8 mouse cellular contexts compared by ENCODE assay signal in the genomic region with DNA sequence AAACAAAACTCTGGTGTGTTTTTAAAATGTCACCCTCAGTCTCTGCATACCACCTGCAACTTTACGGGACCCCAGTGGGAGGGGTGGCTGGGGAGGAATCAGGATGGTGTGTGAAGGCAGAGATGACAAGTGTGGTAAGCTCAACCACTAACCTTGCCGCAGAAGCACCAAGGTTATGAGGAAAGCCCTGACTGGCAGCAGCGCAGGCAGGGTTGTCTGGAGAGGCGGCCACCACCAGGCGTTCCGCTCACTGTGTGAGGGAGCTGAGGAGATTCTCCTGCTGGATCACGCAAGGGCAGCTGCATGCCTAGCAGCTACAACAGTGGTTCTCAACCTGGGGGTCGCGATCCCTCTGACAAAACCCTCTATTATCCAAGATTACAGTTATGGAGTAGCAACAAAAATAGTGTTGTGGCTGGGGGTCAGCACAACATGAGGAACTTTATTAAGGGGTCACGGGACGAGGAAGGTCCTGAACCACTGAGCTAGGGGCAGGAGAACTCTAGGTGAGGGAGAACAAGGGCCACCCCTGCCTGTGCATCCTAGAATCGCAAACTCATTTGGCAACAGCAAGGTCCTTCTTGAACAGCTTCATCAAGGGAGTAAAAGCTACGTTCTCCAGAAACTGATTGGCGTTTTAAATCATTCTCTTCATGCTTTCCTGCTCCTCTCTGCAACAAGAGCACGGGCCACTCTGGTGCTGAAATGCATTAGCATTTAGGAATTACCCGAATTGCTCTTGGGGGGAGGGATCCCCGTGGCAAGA.
A peak's percentile ranks its signal among the peaks of the same experiment; 100 is the strongest.
DNase-seq lines count a peak whose midpoint lies in the region; ATAC-seq and TF ChIP-seq lines count a peak whose summit lies in the region.

No protein-coding gene starts in this region.

- peaks cover 3% of the 10 kb centered on the region; the same call in 1 of the 2 replicates for H3K9me3 ChIP-seq in heart, embryonic 12.5 days (replicated peaks)
- H3K9me3 ChIP-seq in forebrain, embryonic 16.5 days (ENCODE audit: control insufficient read depth, low read length) = no peaks in the 10 kb centered on the region
- H3K9me3 ChIP-seq in liver, embryonic 14.5 days (ENCODE audit: control insufficient read depth, low read length) = no peaks in the 10 kb centered on the region

- ATAC-seq in heart, embryonic 12.5 days (ENCODE audit: insufficient number of reproducible peaks, low FRiP score) = peak; percentile 74
- peak; percentile 43 for ATAC-seq in forebrain, embryonic 16.5 days
- ATAC-seq in liver, embryonic 14.5 days (ENCODE audit: insufficient read depth) = no peak

- 0 out of 2 replicates have a peak, but pooled peaks cover 4% of the 10 kb centered on the region for H3K36me3 ChIP-seq in heart, embryonic 12.5 days
- no peaks in the 10 kb centered on the region for H3K36me3 ChIP-seq in forebrain, embryonic 16.5 days (ENCODE audit: control insufficient read depth, insufficient read depth)
- H3K36me3 ChIP-seq in liver, embryonic 14.5 days (replicated peaks; ENCODE audit: control insufficient read depth, insufficient read depth, low read depth) = no peaks in the 10 kb centered on the region

- peak overlapping the region; percentile 75 for H3K27ac ChIP-seq in heart, embryonic 12.5 days (ENCODE audit: poor library complexity, severe bottlenecking)
- H3K27ac ChIP-seq in forebrain, embryonic 16.5 days (ENCODE audit: low read length) = no peak overlapping the region
- H3K27ac ChIP-seq in liver, embryonic 14.5 days = no peak overlapping the region

- H3K4me3 ChIP-seq in heart, embryonic 12.5 days = peak overlapping the region; percentile 50
- peak overlapping the region; percentile 33 for H3K4me3 ChIP-seq in forebrain, embryonic 16.5 days (replicated peaks; ENCODE audit: low read length)
- H3K4me3 ChIP-seq in liver, embryonic 14.5 days (ENCODE audit: insufficient read depth in 1 of 2, low read depth in 2 of 2, low read length in 2 of 2) = peak overlapping the region; percentile 18 to 28; a peak in 2 of 4 replicates

- peak overlapping the region; percentile 83 for H3K4me2 ChIP-seq in heart, embryonic 12.5 days
- H3K4me2 ChIP-seq in forebrain, embryonic 16.5 days (ENCODE audit: low read length) = peak overlapping the region; percentile 60
- peak overlapping the region; percentile 34 for H3K4me2 ChIP-seq in liver, embryonic 14.5 days (ENCODE audit: low read depth)

- no peak for TF ChIP-seq EP300 in liver, embryonic 14.5 days (IDR thresholded peaks at IDR 0.05; ENCODE audit: low read depth)

- TF ChIP-seq CTCF in liver, embryonic 14.5 days (IDR thresholded peaks at IDR 0.05; ENCODE audit: low read depth) = no peak

- DNase-seq in heart, adult 11 months = no peak
- DNase-seq in adrenal gland, adult 2 months = peak; percentile 83
- no peak for DNase-seq in liver, embryonic 14.5 days (ENCODE audit: low read depth in 3 of 3, low spot score in 3 of 3)
- DNase-seq in thymus, adult 18-20 months = peak; percentile 22 to 31
- no peak for DNase-seq in lung, postnatal 10 days
- DNase-seq in frontal cortex, postnatal 10 days (ENCODE audit: low spot score in 2 of 2) = no peak

- 25% methylated on average over 17 of the region's 17 CpGs for WGBS in heart, embryonic 12.5 days
- WGBS in forebrain, embryonic 16.5 days = 18% methylated on average over 17 of the region's 17 CpGs
- 29% methylated on average over 17 of the region's 17 CpGs for WGBS in liver, embryonic 14.5 days (ENCODE audit: insufficient replicate concordance)

- peak overlapping the region; percentile 69 for H3K9ac ChIP-seq in heart, embryonic 12.5 days
- H3K9ac ChIP-seq in forebrain, embryonic 16.5 days (replicated peaks; ENCODE audit: low read depth, low read length) = peak overlapping the region; percentile 44
- no peak overlapping the region for H3K9ac ChIP-seq in liver, embryonic 14.5 days (replicated peaks)

- H3K27me3 ChIP-seq in heart, embryonic 12.5 days (replicated peaks) = no peaks in the 10 kb centered on the region
- H3K27me3 ChIP-seq in forebrain, embryonic 16.5 days (replicated peaks; ENCODE audit: control insufficient read depth, insufficient read depth, low read length) = no peaks in the 10 kb centered on the region
- no peaks in the 10 kb centered on the region; the same call in 1 of the 2 replicates for H3K27me3 ChIP-seq in liver, embryonic 14.5 days (ENCODE audit: control insufficient read depth, insufficient read depth, low read length)

- H3K4me1 ChIP-seq in heart, embryonic 12.5 days (replicated peaks) = peaks cover 26% of the 10 kb centered on the region
- H3K4me1 ChIP-seq in forebrain, embryonic 16.5 days (replicated peaks; ENCODE audit: control insufficient read depth, insufficient read depth, low read length) = peaks cover 22% of the 10 kb centered on the region
- H3K4me1 ChIP-seq in liver, embryonic 14.5 days (replicated peaks; ENCODE audit: control insufficient read depth in 2 of 2, insufficient read depth in 2 of 2, low read length in 1 of 2) = peaks cover 0 to 8% of the 10 kb centered on the region in 2 experiments; a peak in 2 of 4 replicates

Comparison
In these comparisons a context has a peak if more than half of its experiments do, and no peak if none do; other contexts are left out.
1. DNase-seq: peak in adrenal gland, adult 2 months (single experiment) and thymus, adult 18-20 months (2 of 2); none in heart, adult 11 months (single experiment), liver, embryonic 14.5 days (0 of 3), lung, postnatal 10 days (single experiment) and frontal cortex, postnatal 10 days (0 of 2).
2. Peak in every context shown above with its lines, with median percentiles within 50 percentile points of each other: H3K4me2 ChIP-seq and H3K4me3 ChIP-seq.